Mouse (Mus musculus) E14TG2a.4 (cell line): ENCODE results near the gene Gramd1b.

ENCODE experiments used
- CTCF ChIP-seq: conservative IDR thresholded peaks from 2 replicates; pipeline ENCODE4 v1.5.1; 2014; ENCODE audit warnings: low read length
- POU5F1 ChIP-seq: IDR thresholded peaks from 2 replicates; pipeline ENCODE4 v1.6.1; 2014; ENCODE audit warnings: low read length, borderline replicate concordance

- no peak for TF ChIP-seq CTCF
- no peak for TF ChIP-seq POU5F1
Observed at GRCm38 (mm10) chr9:40477611-40478010, 53.6 kb downstream of the Gramd1b start.
